22 mouse cellular contexts compared by ENCODE assay signal in the genomic region with DNA sequence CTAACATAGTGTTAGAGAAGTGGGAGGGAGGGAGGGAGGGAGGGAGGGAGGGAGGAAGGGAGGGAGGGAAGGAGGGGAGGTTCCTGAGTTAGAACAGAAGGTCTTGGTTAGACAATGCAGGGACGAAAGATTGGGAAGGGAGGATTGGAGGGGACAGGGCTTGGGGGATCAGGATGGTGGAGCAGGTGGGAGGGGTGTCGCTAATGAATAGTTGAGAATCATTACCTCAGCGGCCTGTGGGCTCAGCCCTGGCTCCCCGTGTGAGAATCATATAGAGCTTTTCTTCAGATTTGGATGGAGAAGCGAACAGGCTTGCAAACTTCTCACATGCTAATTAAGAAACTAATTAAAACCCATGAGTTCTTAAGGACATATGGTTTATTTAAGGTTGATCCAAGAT. TPM values are rescaled to one million over a fixed set of nuclear protein-coding genes. Genes with fewer than 3 reads are reported as not detected.
DNase-seq lines count a peak whose midpoint lies in the region; ATAC-seq and TF ChIP-seq lines count a peak whose summit lies in the region.
"Had no signal": no experiment of that assay in that cellular context is flagged by ENCODE, and none has a peak within 500 bp of the region (broad histone marks: within the 10 kb centered on the region; RNA-seq: fewer than 3 reads in every experiment).

No protein-coding gene starts in this region.

- no peaks in the 10 kb centered on the region for H3K4me1 ChIP-seq in forebrain, embryonic 12.5 days
- no peaks in the 10 kb centered on the region for H3K4me1 ChIP-seq in forebrain, embryonic 15.5 days
- H3K4me1 ChIP-seq: embryonic facial prominence, embryonic 12.5 days; embryonic facial prominence, embryonic 15.5 days; hindbrain, embryonic 12.5 days; hindbrain, embryonic 15.5 days had no signal

- DNase-seq in brain, embryonic 14.5 days (ENCODE audit: low read depth): peak; percentile 83
- DNase-seq in gastrocnemius, adult 18-20 months (ENCODE audit: low spot score): no peak
- DNase-seq in spleen, postnatal 10 days (ENCODE audit: low spot score in 2 of 2): no peak
- DNase-seq: adrenal gland, adult 2 months; adrenal gland, postnatal 25 days; cerebellum, adult 18-20 months; cerebellum, adult 9-10 months; cerebellum, postnatal 14 days; gastrocnemius, adult 2 months; gastrocnemius, postnatal 14 days; heart, adult 11 months; kidney, adult 11 months had no signal

- H3K27me3 ChIP-seq in forebrain, embryonic 12.5 days: no peaks in the 10 kb centered on the region; the same call in 1 of the 2 replicates
- H3K27me3 ChIP-seq in forebrain, embryonic 15.5 days: no peaks in the 10 kb centered on the region
- H3K27me3 ChIP-seq: embryonic facial prominence, embryonic 15.5 days; hindbrain, embryonic 12.5 days; hindbrain, embryonic 15.5 days had no signal

- no peak overlapping the region for H3K9ac ChIP-seq in forebrain, embryonic 12.5 days
- H3K9ac ChIP-seq in forebrain, embryonic 15.5 days (replicated peaks): no peak overlapping the region
- H3K9ac ChIP-seq: embryonic facial prominence, embryonic 12.5 days; embryonic facial prominence, embryonic 15.5 days; hindbrain, embryonic 12.5 days; hindbrain, embryonic 15.5 days had no signal

- no peak for TF ChIP-seq CTCF in brain, embryonic 14.5 days (IDR thresholded peaks at IDR 0.05; ENCODE audit: borderline replicate concordance, extremely low read depth, insufficient read depth, insufficient read length)

- no peak for TF ChIP-seq POLR2A in brain, embryonic 14.5 days (IDR thresholded peaks at IDR 0.05; ENCODE audit: borderline replicate concordance, extremely low read depth, insufficient read depth, insufficient read length, poor library complexity, severe bottlenecking)

- no peak overlapping the region; the same call in 1 of the 2 replicates for H3K27ac ChIP-seq in forebrain, embryonic 12.5 days
- H3K27ac ChIP-seq in forebrain, embryonic 15.5 days (replicated peaks): peak overlapping the region; percentile 70
- H3K27ac ChIP-seq: embryonic facial prominence, embryonic 12.5 days; embryonic facial prominence, embryonic 15.5 days; gastrocnemius, adult 2 months; hindbrain, embryonic 12.5 days; hindbrain, embryonic 15.5 days had no signal

- no peaks in the 10 kb centered on the region for H3K36me3 ChIP-seq in forebrain, embryonic 12.5 days (replicated peaks)
- H3K36me3 ChIP-seq in forebrain, embryonic 15.5 days: no peaks in the 10 kb centered on the region
- H3K36me3 ChIP-seq: embryonic facial prominence, embryonic 12.5 days; embryonic facial prominence, embryonic 15.5 days; hindbrain, embryonic 12.5 days; hindbrain, embryonic 15.5 days had no signal

- no peak overlapping the region for H3K4me2 ChIP-seq in forebrain, embryonic 12.5 days
- no peak overlapping the region for H3K4me2 ChIP-seq in forebrain, embryonic 15.5 days (replicated peaks)
- H3K4me2 ChIP-seq: embryonic facial prominence, embryonic 12.5 days; embryonic facial prominence, embryonic 15.5 days; heart, embryonic 11.5 days; hindbrain, embryonic 12.5 days; hindbrain, embryonic 15.5 days had no signal

- WGBS in forebrain, embryonic 12.5 days: 43% methylated on average over 5 of the region's 5 CpGs
- WGBS in forebrain, embryonic 15.5 days: 25% methylated on average over 5 of the region's 5 CpGs

- no peaks in the 10 kb centered on the region for H3K9me3 ChIP-seq in forebrain, embryonic 12.5 days
- H3K9me3 ChIP-seq in forebrain, embryonic 15.5 days: no peaks in the 10 kb centered on the region
- H3K9me3 ChIP-seq: embryonic facial prominence, embryonic 12.5 days; embryonic facial prominence, embryonic 15.5 days; hindbrain, embryonic 12.5 days; hindbrain, embryonic 15.5 days had no signal

- peak; percentile 17; the same call in 1 of the 2 replicates for ATAC-seq in forebrain, embryonic 12.5 days (ENCODE audit: low FRiP score)
- peak; percentile 78 for ATAC-seq in forebrain, embryonic 15.5 days (replicated peaks)
- ATAC-seq in monocyte, adult 5-6 weeks (replicated peaks; ENCODE audit: insufficient number of reproducible peaks, low FRiP score, low TSS enrichment, poor library complexity, severe bottlenecking): no peak
- ATAC-seq: CD4-positive, CD25-positive, alpha-beta regulatory T cell, adult 4 months had no signal

- no peak overlapping the region for H3K4me3 ChIP-seq in forebrain, embryonic 12.5 days (replicated peaks)
- H3K4me3 ChIP-seq in forebrain, embryonic 15.5 days: no peak overlapping the region
- H3K4me3 ChIP-seq: embryonic facial prominence, embryonic 12.5 days; embryonic facial prominence, embryonic 15.5 days; gastrocnemius, adult 2 months; hindbrain, embryonic 12.5 days; hindbrain, embryonic 15.5 days had no signal

RNA-seq across cellular contexts. Expression of a gene that starts 23.3 kb away (rescaled TPM):
- 77.6 and 104 TPM in 2 replicates for polyA plus RNA-seq in brain, embryonic 14.5 days (2012; rRNA removed)
- polyA plus RNA-seq in forebrain, embryonic 12.5 days (2016; fragmentation: Nextera tagmentation; extraction: Ambion mirVana): 43.7 and 44.1 TPM in 2 replicates
- polyA plus RNA-seq in forebrain, embryonic 15.5 days (2015; fragmentation: Nextera tagmentation; extraction: Ambion mirVana): 46.8 and 48.6 TPM in 2 replicates
- 10 to 100 TPM; 21.5 to 25.4 TPM for total RNA-seq in gastrocnemius, adult 18-20 months (2021)
- total RNA-seq in monocyte, adult 5-6 weeks (2017): 96.6 to 144 TPM (median 103 TPM) in 3 replicates

RNA-seq across cellular contexts. Expression of a gene that starts 45.3 kb away (rescaled TPM):
- 1.4 and 4.7 TPM in 2 replicates for polyA plus RNA-seq in brain, embryonic 14.5 days (2012; rRNA removed)
- polyA plus RNA-seq in forebrain, embryonic 12.5 days (2016; fragmentation: Nextera tagmentation; extraction: Ambion mirVana): 1.4 and 1.5 TPM in 2 replicates
- polyA plus RNA-seq in forebrain, embryonic 15.5 days (2015; fragmentation: Nextera tagmentation; extraction: Ambion mirVana): 0.92 and 1.0 TPM in 2 replicates
- 1 to 10 TPM; 3.0 to 4.5 TPM for total RNA-seq in gastrocnemius, adult 18-20 months (2021)
- 0.78 TPM in 1 of 3 replicates, not detected in the others for total RNA-seq in monocyte, adult 5-6 weeks (2017)
- total RNA-seq: hematopoietic stem cell, adult 5-6 weeks had no signal
